15 mouse cellular contexts compared by ENCODE assay signal in genomic region chr17:27851076-27851475, GRCm38 (mm10). TPM values are rescaled to one million over a fixed set of nuclear protein-coding genes. Genes with fewer than 3 reads are reported as not detected.
DNase-seq lines count a peak whose midpoint lies in the region; ATAC-seq lines count a peak whose summit lies in the region.
"Had no signal": no experiment of that assay in that cellular context is flagged by ENCODE, and none has a peak within 500 bp of the region (broad histone marks: within the 10 kb centered on the region; RNA-seq: fewer than 3 reads in every experiment).

No protein-coding gene starts in this region.

- no peak for ATAC-seq in midbrain, embryonic 11.5 days (ENCODE audit: low FRiP score)
- ATAC-seq in midbrain, embryonic 14.5 days (ENCODE audit: low FRiP score, low TSS enrichment), result no peak
- ATAC-seq in heart, embryonic 14.5 days (ENCODE audit: insufficient number of reproducible peaks, insufficient read depth, low FRiP score, low read depth), result no peak
- ATAC-seq: forebrain, embryonic 14.5 days; inflammation-experienced regulatory T-cells, adult 6 months had no signal

- peaks cover 21% of the 10 kb centered on the region for H3K36me3 ChIP-seq in midbrain, embryonic 11.5 days (ENCODE audit: control insufficient read depth, insufficient read depth, low read length)
- H3K36me3 ChIP-seq in midbrain, embryonic 14.5 days (ENCODE audit: control insufficient read depth, insufficient read depth, low read length), result peaks cover 77% of the 10 kb centered on the region
- H3K36me3 ChIP-seq in heart, embryonic 14.5 days (ENCODE audit: control insufficient read depth, insufficient read depth, low read length), result peaks cover 74% of the 10 kb centered on the region

- H3K27me3 ChIP-seq in midbrain, embryonic 11.5 days (ENCODE audit: control insufficient read depth, insufficient read depth, low read length), result no peaks in the 10 kb centered on the region
- H3K27me3 ChIP-seq in midbrain, embryonic 14.5 days (ENCODE audit: control insufficient read depth, insufficient read depth, low read length), result no peaks in the 10 kb centered on the region
- H3K27me3 ChIP-seq in heart, embryonic 14.5 days (ENCODE audit: control insufficient read depth, insufficient read depth, low read length), result no peaks in the 10 kb centered on the region
- H3K27me3 ChIP-seq: embryonic facial prominence, embryonic 15.5 days; neural tube, embryonic 15.5 days had no signal

- H3K4me2 ChIP-seq in midbrain, embryonic 11.5 days, result no peak overlapping the region
- no peak overlapping the region for H3K4me2 ChIP-seq in midbrain, embryonic 14.5 days (ENCODE audit: low read length)
- no peak overlapping the region for H3K4me2 ChIP-seq in heart, embryonic 14.5 days (ENCODE audit: low read length)
- H3K4me2 ChIP-seq: embryonic facial prominence, embryonic 15.5 days; neural tube, embryonic 15.5 days had no signal

- WGBS in midbrain, embryonic 11.5 days, result 79% methylated on average over 3 of the region's 3 CpGs
- 93% methylated on average over 3 of the region's 3 CpGs for WGBS in midbrain, embryonic 14.5 days
- 20% methylated on average over 3 of the region's 3 CpGs for WGBS in heart, embryonic 14.5 days

- intact Hi-C loops in heart, postnatal 25 days (cut with DNase I), result loop anchor here (5.0 kb wide), 1 partner anchor 39 kb away; no protein-coding TSS in a partner anchor

- H3K27ac ChIP-seq in midbrain, embryonic 11.5 days (ENCODE audit: low read depth, low read length), result no peak overlapping the region
- H3K27ac ChIP-seq in midbrain, embryonic 14.5 days (replicated peaks; ENCODE audit: low read depth, low read length), result no peak overlapping the region
- H3K27ac ChIP-seq in heart, embryonic 14.5 days (replicated peaks in 1 of 2; ENCODE audit: control insufficient read depth in 1 of 2, insufficient read depth in 1 of 2, low read depth in 2 of 2, low read length in 2 of 2), result peak overlapping the region; percentile 53; a peak in 3 of 4 replicates
- H3K27ac ChIP-seq: embryonic facial prominence, embryonic 15.5 days; hindbrain, embryonic 10.5 days; kidney, postnatal 0 days; neural tube, embryonic 15.5 days had no signal

- H3K4me1 ChIP-seq in midbrain, embryonic 11.5 days (ENCODE audit: control insufficient read depth, insufficient read depth, low read length), result no peaks in the 10 kb centered on the region
- H3K4me1 ChIP-seq in midbrain, embryonic 14.5 days (ENCODE audit: control insufficient read depth, insufficient read depth, low read length), result no peaks in the 10 kb centered on the region
- peaks cover 0 to 7% of the 10 kb centered on the region in 2 experiments; a peak in 3 of 4 replicates for H3K4me1 ChIP-seq in heart, embryonic 14.5 days (ENCODE audit: control insufficient read depth in 2 of 2, insufficient read depth in 2 of 2, low read length in 2 of 2)
- H3K4me1 ChIP-seq: embryonic facial prominence, embryonic 15.5 days; hindbrain, embryonic 10.5 days had no signal

- H3K4me3 ChIP-seq in midbrain, embryonic 11.5 days (ENCODE audit: low read depth, low read length), result no peak overlapping the region
- no peak overlapping the region for H3K4me3 ChIP-seq in midbrain, embryonic 14.5 days (replicated peaks; ENCODE audit: low read depth, low read length)
- no peak overlapping the region for H3K4me3 ChIP-seq in heart, embryonic 14.5 days (ENCODE audit: control insufficient read depth in 1 of 2, insufficient read depth in 1 of 2, low read depth in 1 of 2, low read length in 2 of 2)
- H3K4me3 ChIP-seq: embryonic facial prominence, embryonic 15.5 days; hindbrain, embryonic 10.5 days; neural tube, embryonic 15.5 days had no signal

- DNase-seq in heart, adult 18-20 months, result peak; percentile 27 to 55
- DNase-seq in heart, postnatal 25 days (ENCODE audit: low spot score), result no peak
- DNase-seq in midbrain, embryonic 11.5 days (ENCODE audit: low spot score, missing footprints), result peak; percentile 70
- DNase-seq in midbrain, embryonic 14.5 days, result no peak
- DNase-seq in spleen, postnatal 14 days (ENCODE audit: low spot score in 2 of 2), result no peak
- no peak for DNase-seq in ovary, postnatal 14 days (ENCODE audit: low spot score)
- DNase-seq: gastrocnemius, postnatal 10 days; spleen, adult 18-20 months had no signal

- no peak overlapping the region for H3K9ac ChIP-seq in midbrain, embryonic 11.5 days (ENCODE audit: low read length)
- no peak overlapping the region for H3K9ac ChIP-seq in midbrain, embryonic 14.5 days (replicated peaks; ENCODE audit: low read length)
- 0 out of 2 replicates have a peak overlapping the region, but pooled peaks have one; percentile 27 for H3K9ac ChIP-seq in heart, embryonic 14.5 days (ENCODE audit: low read length)
- H3K9ac ChIP-seq: embryonic facial prominence, embryonic 15.5 days; neural tube, embryonic 15.5 days had no signal

- H3K9me3 ChIP-seq in midbrain, embryonic 11.5 days (ENCODE audit: control insufficient read depth, low read length), result no peaks in the 10 kb centered on the region
- H3K9me3 ChIP-seq in midbrain, embryonic 14.5 days (ENCODE audit: control insufficient read depth, low read length), result no peaks in the 10 kb centered on the region
- H3K9me3 ChIP-seq in heart, embryonic 14.5 days (ENCODE audit: control insufficient read depth, low read length), result no peaks in the 10 kb centered on the region
- H3K9me3 ChIP-seq: embryonic facial prominence, embryonic 15.5 days; hindbrain, embryonic 10.5 days; neural tube, embryonic 15.5 days had no signal

RNA-seq across cellular contexts. Expression of gene Uhrf1bp1, which starts 5.2 kb away (rescaled TPM):
- 10 to 100 TPM; 16.8 to 20.6 TPM for total RNA-seq in heart, adult 18-20 months (2021)
- total RNA-seq in heart, postnatal 25 days (2021), result 10 to 100 TPM; 14.0 to 14.8 TPM
- 4.9 TPM in 2 replicates for polyA plus RNA-seq in midbrain, embryonic 11.5 days (2014; fragmentation: Nextera tagmentation; extraction: Ambion mirVana)
- 6.6 and 9.3 TPM in 2 replicates for polyA plus RNA-seq in midbrain, embryonic 14.5 days (2014; fragmentation: Nextera tagmentation; extraction: Ambion mirVana)
- 3.2 and 3.3 TPM in 2 replicates for polyA plus RNA-seq in heart, embryonic 14.5 days (2014; fragmentation: Nextera tagmentation; extraction: Ambion mirVana)

RNA-seq across cellular contexts. Expression of gene Snrpc, which starts 13.1 kb away (rescaled TPM):
- 10 to 100 TPM; 46.0 to 50.6 TPM for total RNA-seq in heart, adult 18-20 months (2021)
- 10 to 100 TPM; 59.9 to 60.7 TPM for total RNA-seq in heart, postnatal 25 days (2021)
- polyA plus RNA-seq in midbrain, embryonic 11.5 days (2014; fragmentation: Nextera tagmentation; extraction: Ambion mirVana), result 358 and 416 TPM in 2 replicates
- polyA plus RNA-seq in midbrain, embryonic 14.5 days (2014; fragmentation: Nextera tagmentation; extraction: Ambion mirVana), result 240 and 274 TPM in 2 replicates
- polyA plus RNA-seq in heart, embryonic 14.5 days (2014; fragmentation: Nextera tagmentation; extraction: Ambion mirVana), result 213 and 228 TPM in 2 replicates

RNA-seq across cellular contexts. Expression of gene D17Wsu92e, which starts 30.6 kb away (rescaled TPM):
- total RNA-seq in heart, adult 18-20 months (2021), result 100 to 1,000 TPM; 138 to 145 TPM
- 100 to 1,000 TPM; 133 to 137 TPM for total RNA-seq in heart, postnatal 25 days (2021)
- 8.7 and 10.9 TPM in 2 replicates for polyA plus RNA-seq in midbrain, embryonic 11.5 days (2014; fragmentation: Nextera tagmentation; extraction: Ambion mirVana)
- 11.7 and 12.9 TPM in 2 replicates for polyA plus RNA-seq in midbrain, embryonic 14.5 days (2014; fragmentation: Nextera tagmentation; extraction: Ambion mirVana)
- 15.4 and 16.6 TPM in 2 replicates for polyA plus RNA-seq in heart, embryonic 14.5 days (2014; fragmentation: Nextera tagmentation; extraction: Ambion mirVana)

RNA-seq across cellular contexts. Expression of gene Anks1, which starts 58.0 kb away (rescaled TPM):
- 10 to 100 TPM; 65.8 to 73.0 TPM for total RNA-seq in heart, adult 18-20 months (2021)
- 10 to 100 TPM; 56.8 to 61.6 TPM for total RNA-seq in heart, postnatal 25 days (2021)
- polyA plus RNA-seq in midbrain, embryonic 11.5 days (2014; fragmentation: Nextera tagmentation; extraction: Ambion mirVana), result 22.5 and 23.7 TPM in 2 replicates
- polyA plus RNA-seq in midbrain, embryonic 14.5 days (2014; fragmentation: Nextera tagmentation; extraction: Ambion mirVana), result 63.9 and 69.2 TPM in 2 replicates
- 8.2 and 11.8 TPM in 2 replicates for polyA plus RNA-seq in heart, embryonic 14.5 days (2014; fragmentation: Nextera tagmentation; extraction: Ambion mirVana)

RNA-seq across cellular contexts. Expression of gene Taf11, which starts 58.6 kb away (rescaled TPM):
- 10 to 100 TPM; 22.9 to 24.7 TPM for total RNA-seq in heart, adult 18-20 months (2021)
- 10 to 100 TPM; 21.3 to 22.5 TPM for total RNA-seq in heart, postnatal 25 days (2021)
- 95.0 and 103 TPM in 2 replicates for polyA plus RNA-seq in midbrain, embryonic 11.5 days (2014; fragmentation: Nextera tagmentation; extraction: Ambion mirVana)
- polyA plus RNA-seq in midbrain, embryonic 14.5 days (2014; fragmentation: Nextera tagmentation; extraction: Ambion mirVana), result 59.9 and 64.9 TPM in 2 replicates
- 45.2 and 47.1 TPM in 2 replicates for polyA plus RNA-seq in heart, embryonic 14.5 days (2014; fragmentation: Nextera tagmentation; extraction: Ambion mirVana)

Comparison
In these comparisons a context has a peak if more than half of its experiments do, and no peak if none do; other contexts are left out.
1. DNase-seq: peak in heart, adult 18-20 months (2 of 2) and midbrain, embryonic 11.5 days (single experiment); none in heart, postnatal 25 days (single experiment), midbrain, embryonic 14.5 days (single experiment), spleen, postnatal 14 days (0 of 2) and ovary, postnatal 14 days (single experiment).
2. H3K27ac ChIP-seq: peak in heart, embryonic 14.5 days (2 of 2); none in midbrain, embryonic 11.5 days (single experiment) and midbrain, embryonic 14.5 days (single experiment).